Mouse (Mus musculus): ENCODE measurements around the gene Hif1an.

DNA sequence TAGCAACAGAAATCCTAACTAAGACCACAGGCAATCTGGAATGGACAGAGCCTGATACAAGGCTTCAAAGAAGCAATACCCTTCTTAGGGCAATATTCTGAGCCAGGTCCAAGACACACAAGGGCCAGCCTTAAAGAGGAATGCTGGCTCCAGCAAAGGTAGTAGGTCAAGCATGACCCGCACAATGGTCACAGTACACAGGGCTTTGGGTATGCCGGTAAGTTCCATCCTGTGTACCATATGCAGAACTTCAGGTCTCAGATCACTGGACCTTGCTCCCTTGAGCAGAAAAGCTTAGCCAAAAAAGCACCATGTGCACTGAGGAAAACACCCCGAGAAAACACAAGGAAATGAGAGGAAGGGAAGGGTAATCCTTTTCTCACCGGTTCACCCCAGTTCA is 9.4 kb upstream of the Hif1an start:
- no peak for TF ChIP-seq CTCF (IDR thresholded peaks at IDR 0.05; ENCODE audit: low read depth, low read length)
- TF ChIP-seq POLR2A (IDR thresholded peaks at IDR 0.05; ENCODE audit: extremely low read depth, insufficient read depth, low read length): no peak
